Mouse (Mus musculus) liver, adult 2 months (tissue): ENCODE data around the gene Fgfr2.

ENCODE experiments used
- CTCF ChIP-seq: fragments of 200-500 bp; IDR thresholded peaks from 2 replicates; pipeline ENCODE4 v1.5.1; 2011; ENCODE audit warnings: low read depth, low read length, control low read depth
- POLR2A ChIP-seq: fragments of 200-500 bp; IDR thresholded peaks from 2 replicates; pipeline ENCODE4 v1.6.1; 2011; ENCODE audit warnings: low read length, control low read depth; ENCODE audit not compliant: insufficient read depth; ENCODE audit errors: extremely low read depth

DNA sequence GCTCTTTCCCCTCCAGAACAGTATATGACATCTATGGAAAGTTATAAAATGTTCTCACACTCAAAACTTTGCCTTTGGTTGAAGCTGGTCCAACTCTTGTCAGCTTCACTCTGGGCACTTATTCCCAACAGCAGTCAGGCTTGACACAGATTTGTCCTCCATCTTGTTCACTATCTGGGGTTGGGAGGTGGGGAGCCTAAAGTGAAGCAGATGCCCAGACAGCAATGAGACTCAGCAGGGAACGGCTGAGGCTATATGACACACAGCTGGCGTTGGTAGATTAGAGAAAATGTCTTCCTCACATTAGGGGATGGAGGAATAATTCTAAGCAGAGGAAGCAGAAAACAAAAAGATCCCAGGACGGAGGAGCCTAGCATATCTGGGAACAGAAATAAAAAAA lies 724.7 kb downstream of the Fgfr2 start:
- no peak for TF ChIP-seq POLR2A
- TF ChIP-seq CTCF, result no peak
